Comparison of ENCODE assay signal across 11 mouse cellular contexts in genomic region chr10:30979766-30980165, GRCm38 (mm10).
A peak's percentile ranks its signal among the peaks of the same experiment; 100 is the strongest.
DNase-seq lines count a peak whose midpoint lies in the region; ATAC-seq and TF ChIP-seq lines count a peak whose summit lies in the region.
"Had no signal": no experiment of that assay in that cellular context is flagged by ENCODE, and none has a peak within 500 bp of the region (broad histone marks: within the 10 kb centered on the region; RNA-seq: fewer than 3 reads in every experiment).

No protein-coding gene starts in this region.

- no peaks in the 10 kb centered on the region for H3K27me3 ChIP-seq in kidney, postnatal 0 days (ENCODE audit: insufficient read depth, low read length)
- H3K27me3 ChIP-seq in embryonic facial prominence, embryonic 13.5 days: no peaks in the 10 kb centered on the region
- 0 out of 2 replicates have a peak, but pooled peaks cover 3% of the 10 kb centered on the region for H3K27me3 ChIP-seq in hindbrain, embryonic 13.5 days
- H3K27me3 ChIP-seq in midbrain, embryonic 16.5 days (ENCODE audit: control insufficient read depth, insufficient read depth, low read depth, low read length): no peaks in the 10 kb centered on the region

- H3K36me3 ChIP-seq in kidney, postnatal 0 days (ENCODE audit: insufficient read depth, low read length): no peaks in the 10 kb centered on the region
- no peaks in the 10 kb centered on the region for H3K36me3 ChIP-seq in embryonic facial prominence, embryonic 13.5 days
- H3K36me3 ChIP-seq in hindbrain, embryonic 13.5 days: no peaks in the 10 kb centered on the region
- no peaks in the 10 kb centered on the region for H3K36me3 ChIP-seq in midbrain, embryonic 16.5 days (ENCODE audit: control insufficient read depth, insufficient read depth, low read length)

- no peaks in the 10 kb centered on the region for H3K9me3 ChIP-seq in kidney, postnatal 0 days (replicated peaks; ENCODE audit: low read length)
- no peaks in the 10 kb centered on the region for H3K9me3 ChIP-seq in embryonic facial prominence, embryonic 13.5 days
- no peaks in the 10 kb centered on the region for H3K9me3 ChIP-seq in hindbrain, embryonic 13.5 days
- no peaks in the 10 kb centered on the region for H3K9me3 ChIP-seq in midbrain, embryonic 16.5 days (replicated peaks; ENCODE audit: control insufficient read depth, low read length, poor library complexity, severe bottlenecking)

- H3K4me2 ChIP-seq in kidney, postnatal 0 days (ENCODE audit: low read length): peak overlapping the region; percentile 53
- H3K4me2 ChIP-seq in embryonic facial prominence, embryonic 13.5 days: peak overlapping the region; percentile 62
- H3K4me2 ChIP-seq in hindbrain, embryonic 13.5 days: peak overlapping the region; percentile 54
- peak overlapping the region; percentile 43 for H3K4me2 ChIP-seq in midbrain, embryonic 16.5 days (ENCODE audit: low read length)

- no peak for DNase-seq in kidney, postnatal 0 days (ENCODE audit: low spot score)
- no peak for DNase-seq in kidney, adult 9 months
- no peak for DNase-seq in thymus, postnatal 25 days
- DNase-seq in kidney, adult 8-10 months: no peak
- DNase-seq: adrenal gland, postnatal 14 days; kidney, adult 11 months; thymus, postnatal 14 days had no signal

- H3K9ac ChIP-seq in kidney, postnatal 0 days (ENCODE audit: low read depth, low read length): no peak overlapping the region
- H3K9ac ChIP-seq in embryonic facial prominence, embryonic 13.5 days: no peak overlapping the region; the same call in 1 of the 2 replicates
- H3K9ac ChIP-seq in hindbrain, embryonic 13.5 days: peak overlapping the region; percentile 31; the same call in 1 of the 2 replicates
- H3K9ac ChIP-seq in midbrain, embryonic 16.5 days (ENCODE audit: low read depth, low read length): no peak overlapping the region

- no peak overlapping the region for H3K4me3 ChIP-seq in kidney, postnatal 0 days (replicated peaks; ENCODE audit: low read depth, low read length)
- H3K4me3 ChIP-seq in embryonic facial prominence, embryonic 13.5 days: peak overlapping the region; percentile 33
- H3K4me3 ChIP-seq in hindbrain, embryonic 13.5 days: peak overlapping the region; percentile 25; the same call in 1 of the 2 replicates
- H3K4me3 ChIP-seq in midbrain, embryonic 16.5 days (ENCODE audit: low read depth, low read length): no peak overlapping the region

- 15% methylated on average over 3 of the region's 3 CpGs for WGBS in kidney, postnatal 0 days
- WGBS in embryonic facial prominence, embryonic 13.5 days: 3% methylated on average over 3 of the region's 3 CpGs
- WGBS in hindbrain, embryonic 13.5 days: 19% methylated on average over 3 of the region's 3 CpGs
- WGBS in midbrain, embryonic 16.5 days: 13% methylated on average over 3 of the region's 3 CpGs

- no peak for ATAC-seq in kidney, postnatal 0 days (replicated peaks; ENCODE audit: low FRiP score, low read depth)
- no peak for ATAC-seq in embryonic facial prominence, embryonic 13.5 days (ENCODE audit: insufficient number of reproducible peaks, insufficient read depth, low FRiP score, low TSS enrichment, low read depth)
- ATAC-seq in hindbrain, embryonic 13.5 days (ENCODE audit: low FRiP score): no peak; the same call in 1 of the 2 replicates
- ATAC-seq in midbrain, embryonic 16.5 days: peak; percentile 66; the same call in 1 of the 2 replicates
- ATAC-seq in erythroblast, adult 5-6 weeks (replicated peaks; ENCODE audit: low FRiP score, poor library complexity, severe bottlenecking): no peak

- H3K4me1 ChIP-seq in kidney, postnatal 0 days (replicated peaks; ENCODE audit: insufficient read depth, low read length): 0 out of 2 replicates have a peak, but pooled peaks cover 7% of the 10 kb centered on the region
- peaks cover 13% of the 10 kb centered on the region for H3K4me1 ChIP-seq in embryonic facial prominence, embryonic 13.5 days
- peaks cover 12% of the 10 kb centered on the region for H3K4me1 ChIP-seq in hindbrain, embryonic 13.5 days (replicated peaks)
- H3K4me1 ChIP-seq in midbrain, embryonic 16.5 days (ENCODE audit: control insufficient read depth, insufficient read depth, low read length): 0 out of 2 replicates have a peak, but pooled peaks cover 2% of the 10 kb centered on the region

- no peak for TF ChIP-seq CTCF in kidney, postnatal 0 days (IDR thresholded peaks at IDR 0.05; ENCODE audit: low read depth)

- no peak overlapping the region for H3K27ac ChIP-seq in kidney, postnatal 0 days
- peak overlapping the region; percentile 80 for H3K27ac ChIP-seq in embryonic facial prominence, embryonic 13.5 days
- 0 out of 2 replicates have a peak overlapping the region, but pooled peaks have one; percentile 9 for H3K27ac ChIP-seq in hindbrain, embryonic 13.5 days
- 0 out of 2 replicates have a peak overlapping the region, but pooled peaks have one; percentile 4 for H3K27ac ChIP-seq in midbrain, embryonic 16.5 days (ENCODE audit: low read length)

Comparison
In these comparisons a context has a peak if more than half of its experiments do, and no peak if none do; other contexts are left out.
1. H3K4me3 ChIP-seq: peak in embryonic facial prominence, embryonic 13.5 days (single experiment) and hindbrain, embryonic 13.5 days (single experiment); none in kidney, postnatal 0 days (single experiment) and midbrain, embryonic 16.5 days (single experiment).
2. Peak in every context shown above with its lines, with median percentiles within 50 percentile points of each other: H3K4me2 ChIP-seq.